29 mouse cellular contexts compared by ENCODE assay signal in genomic region chr13:97647486-97647885, GRCm38 (mm10).
"Had no signal": no experiment of that assay in that cellular context is flagged by ENCODE, and none has a peak within 500 bp of the region (broad histone marks: within the 10 kb centered on the region; RNA-seq: fewer than 3 reads in every experiment).

No protein-coding gene starts in this region.

- H3K4me1 ChIP-seq: hindbrain, embryonic 12.5 days; hindbrain, embryonic 15.5 days had no signal

- H3K27ac ChIP-seq: heart, embryonic 13.5 days; heart, embryonic 15.5 days; hindbrain, embryonic 10.5 days; hindbrain, embryonic 12.5 days; hindbrain, embryonic 13.5 days; hindbrain, embryonic 14.5 days; hindbrain, embryonic 15.5 days; hindbrain, postnatal 0 days; intestine, embryonic 15.5 days; kidney, embryonic 15.5 days; kidney, postnatal 0 days; layer of hippocampus, adult 2 months; left cerebral cortex, adult 2 months had no signal

- H3K36me3 ChIP-seq: heart, embryonic 12.5 days; heart, embryonic 13.5 days; heart, embryonic 15.5 days; hindbrain, embryonic 10.5 days; hindbrain, embryonic 12.5 days; hindbrain, embryonic 13.5 days; hindbrain, embryonic 15.5 days; intestine, embryonic 15.5 days; kidney, embryonic 15.5 days had no signal

- H3K27me3 ChIP-seq: heart, embryonic 12.5 days; heart, embryonic 13.5 days; heart, embryonic 15.5 days; hindbrain, embryonic 12.5 days; hindbrain, embryonic 13.5 days; hindbrain, embryonic 15.5 days; intestine, embryonic 15.5 days; kidney, embryonic 15.5 days had no signal

- H3K4me3 ChIP-seq: heart, embryonic 12.5 days; heart, embryonic 13.5 days; heart, embryonic 15.5 days; hindbrain, embryonic 10.5 days; hindbrain, embryonic 12.5 days; hindbrain, embryonic 13.5 days; hindbrain, embryonic 15.5 days; intestine, embryonic 15.5 days; kidney, embryonic 15.5 days; layer of hippocampus, adult 2 months; left cerebral cortex, adult 2 months had no signal

- H3K9me3 ChIP-seq: heart, embryonic 15.5 days; hindbrain, embryonic 10.5 days; hindbrain, embryonic 12.5 days; intestine, embryonic 15.5 days; kidney, embryonic 15.5 days had no signal

- DNase-seq: heart, postnatal 10 days; heart, postnatal 36 days; heart, postnatal 4 days; kidney, adult 11 months; kidney, adult 18-20 months; kidney, adult 2 months; kidney, adult 8-10 months; kidney, adult 9 months; kidney, postnatal 10 days; kidney, postnatal 14 days; kidney, postnatal 25 days; kidney, postnatal 36 days; kidney, postnatal 4 days; layer of hippocampus, adult 9-11 months; layer of hippocampus, postnatal 36 days had no signal
